Mouse (Mus musculus) adrenal gland, adult 10 weeks (tissue): ENCODE measurements around the gene Adgrf5. TPM values are rescaled to one million over a fixed set of nuclear protein-coding genes. Genes with fewer than 3 reads are reported as not detected.

ENCODE experiments used
- polyA plus RNA-seq: library from polyadenylated mRNA; stranded (reverse); fragments of 350-450 nt; fragmentation: Illumina TruSeq; extraction: RNeasy Lipid Tissue Mini Kit (QIAGEN cat#74804); gene quantifications from one replicate; pipeline ENCODE4 v1.2.3, GENCODE M21; 2014; ENCODE audit warnings: low read depth, low replicate concordance

Adgrf5 gene
- 103 TPM for polyA plus RNA-seq

GRCm38 (mm10) chr17:43359826-43360619, at the start of gene Adgrf5:
Gene Adgrf5 (plus strand): TSS chr17:43360451.

GRCm38 (mm10) chr17:43502592-43502991, 142.3 kb downstream of the Adgrf5 start, which contains the start of gene Mep1a:
Gene Mep1a (minus strand): TSS chr17:43502812.

Other genes starting within 250 kb of the Adgrf5 start
- gene Adgrf1, start 90.1 kb upstream of the Adgrf5 start, polyA plus RNA-seq = not detected
- gene Mep1a, start 142.4 kb downstream of the Adgrf5 start, polyA plus RNA-seq = not detected
- gene Ankrd66, start 183.2 kb downstream of the Adgrf5 start, polyA plus RNA-seq = not detected
- gene Pla2g7, start 207.6 kb downstream of the Adgrf5 start, polyA plus RNA-seq = 43.1 TPM